Mouse (Mus musculus) CH12.LX (cell line): Measurements from ENCODE around the gene Cdc14a. TPM values are rescaled to one million over a fixed set of nuclear protein-coding genes. Genes with fewer than 3 reads are reported as not detected.

Source experiments
- DNase-seq: peaks from one replicate; pipeline ENCODE4 v3.0.0-alpha.2; 2013; ENCODE audit errors: extremely low read depth
- H3K27ac ChIP-seq: 2 replicates; pipeline ENCODE4 v1.5.1; 2012; ENCODE audit warnings: low read depth, mild to moderate bottlenecking, control low read depth, moderate library complexity; ENCODE audit not compliant: insufficient read depth
- H3K27me3 ChIP-seq: replicated peaks from 2 replicates; pipeline ENCODE3; 2012; ENCODE audit warnings: inconsistent platforms
- H3K36me3 ChIP-seq, 2 experiments: replicated peaks in 1 of 2; 2 replicates each; pipeline versions ENCODE3 to v1.6.1; 2012; ENCODE audit warnings: inconsistent platforms in 1 of 2, low read length in 1 of 2, mild to moderate bottlenecking in 1 of 2, mixed read lengths in 1 of 2, moderate library complexity in 1 of 2; ENCODE audit not compliant: control insufficient read depth in 1 of 2, insufficient read depth in 1 of 2
- H3K4me1 ChIP-seq, 2 experiments: 2 replicates each; pipeline ENCODE4 v1.6.1; 2012; ENCODE audit warnings: inconsistent platforms in 1 of 2, moderate library complexity in 1 of 2; ENCODE audit not compliant: insufficient read depth in 2 of 2, control insufficient read depth in 1 of 2
- H3K4me2 ChIP-seq: 2 replicates; pipeline ENCODE4 v1.6.1; 2012; ENCODE audit warnings: low read depth, mild to moderate bottlenecking, control low read depth; ENCODE audit not compliant: poor library complexity, insufficient read depth, severe bottlenecking
- H3K4me3 ChIP-seq, 3 experiments: fragments of 150-350 bp in 1 of 3; sonication (generic) in 1 of 3; replicated peaks in 1 of 3; 2 replicates each; pipeline versions ENCODE3 to v1.5.1; 2011 to 2012; ENCODE audit warnings: low read depth in 2 of 3, low read length in 2 of 3, mild to moderate bottlenecking in 2 of 3, moderate library complexity in 2 of 3, control low read depth in 1 of 3, improper control_type of control experiment in 1 of 3, inconsistent platforms in 1 of 3, mixed read lengths in 1 of 3; ENCODE audit not compliant: poor library complexity in 1 of 3
- H3K79me2 ChIP-seq: replicated peaks from 2 replicates; pipeline ENCODE4 v1.6.1; 2012; ENCODE audit warnings: mild to moderate bottlenecking, moderate library complexity; ENCODE audit not compliant: control insufficient read depth, poor library complexity, insufficient read depth, severe bottlenecking; ENCODE audit errors: extremely low read depth
- H3K9ac ChIP-seq: 2 replicates; pipeline ENCODE4 v1.6.1; 2012; ENCODE audit warnings: low read depth, mild to moderate bottlenecking, control low read depth, moderate library complexity; ENCODE audit not compliant: insufficient read depth
- H3K9me3 ChIP-seq: replicated peaks from 2 replicates; pipeline ENCODE3; 2012; ENCODE audit warnings: low read length, inconsistent platforms, mixed read lengths
- BHLHE40 ChIP-seq: IDR thresholded peaks from 2 replicates; pipeline ENCODE4 v1.6.1; 2011; ENCODE audit warnings: mild to moderate bottlenecking, low read depth, low read length, improper control_type of control experiment
- CHD1 ChIP-seq: IDR thresholded peaks from 2 replicates; pipeline ENCODE4 v1.6.1; 2012; ENCODE audit warnings: low read depth, low read length, improper control_type of control experiment, inconsistent platforms
- CHD2 ChIP-seq: IDR thresholded peaks from 2 replicates; pipeline ENCODE4 v1.6.1; 2011; ENCODE audit warnings: low read length, improper control_type of control experiment
- E2F4 ChIP-seq: IDR thresholded peaks from 2 replicates; pipeline ENCODE4 v1.6.1; 2011; ENCODE audit warnings: low read depth, low read length, improper control_type of control experiment; ENCODE audit not compliant: insufficient replicate concordance
- ELF1 ChIP-seq: IDR thresholded peaks from 2 replicates; pipeline ENCODE4 v1.6.1; 2014; ENCODE audit warnings: low read depth, mild to moderate bottlenecking, inconsistent platforms, low read length, improper control_type of control experiment
- EP300 ChIP-seq: IDR thresholded peaks from 2 replicates; pipeline ENCODE4 v1.6.1; 2011; ENCODE audit warnings: low read length, improper control_type of control experiment
- ETS1 ChIP-seq: conservative IDR thresholded peaks from 2 replicates; pipeline ENCODE4 v1.6.1; 2012; ENCODE audit warnings: low read depth, mild to moderate bottlenecking, inconsistent platforms, low read length, improper control_type of control experiment, moderate library complexity
- GABPA ChIP-seq: IDR thresholded peaks from 2 replicates; pipeline ENCODE4 v1.6.1; 2012; ENCODE audit warnings: low read depth, low read length, improper control_type of control experiment, inconsistent platforms; ENCODE audit not compliant: insufficient replicate concordance
- HCFC1 ChIP-seq: IDR thresholded peaks from 2 replicates; pipeline ENCODE4 v1.6.1; 2012; ENCODE audit warnings: low read depth, mild to moderate bottlenecking, inconsistent platforms, low read length, improper control_type of control experiment
- IRF4 ChIP-seq: IDR thresholded peaks from 2 replicates; pipeline ENCODE4 v1.6.1; 2014; ENCODE audit warnings: low read depth, mild to moderate bottlenecking, inconsistent platforms, low read length, improper control_type of control experiment
- JUN ChIP-seq: IDR thresholded peaks from 2 replicates; pipeline ENCODE4 v1.6.1; 2011; ENCODE audit warnings: low read depth, mild to moderate bottlenecking, low read length, improper control_type of control experiment, moderate library complexity; ENCODE audit not compliant: insufficient read depth
- JUND ChIP-seq: conservative IDR thresholded peaks from 2 replicates; pipeline ENCODE4 v1.6.1; 2011; ENCODE audit warnings: low read depth, low read length, improper control_type of control experiment
- MAFK ChIP-seq: IDR thresholded peaks from 2 replicates; pipeline ENCODE4 v1.6.1; 2011; ENCODE audit warnings: low read length, improper control_type of control experiment; ENCODE audit not compliant: insufficient replicate concordance
- MAX ChIP-seq: IDR thresholded peaks from 2 replicates; pipeline ENCODE4 v1.6.1; 2011; ENCODE audit warnings: low read length, improper control_type of control experiment
- MAZ ChIP-seq: IDR thresholded peaks from 2 replicates; pipeline ENCODE4 v1.6.1; 2012; ENCODE audit warnings: low read depth, mild to moderate bottlenecking, inconsistent platforms, low read length, improper control_type of control experiment, moderate library complexity
- MEF2A ChIP-seq: IDR thresholded peaks from 2 replicates; pipeline ENCODE4 v1.6.1; 2014; ENCODE audit warnings: low read depth, mild to moderate bottlenecking, inconsistent platforms, low read length, improper control_type of control experiment, borderline replicate concordance
- MXI1 ChIP-seq: IDR thresholded peaks from 2 replicates; pipeline ENCODE4 v1.6.1; 2011; ENCODE audit warnings: mild to moderate bottlenecking, low read depth, low read length, improper control_type of control experiment
- MYC ChIP-seq: IDR thresholded peaks from 2 replicates; pipeline ENCODE4 v1.6.1; 2011; ENCODE audit warnings: low read depth, mild to moderate bottlenecking, improper control_type of control experiment, low read length
- NELFE ChIP-seq: IDR thresholded peaks from 2 replicates; pipeline ENCODE4 v1.6.1; 2011; ENCODE audit warnings: low read depth, low read length, improper control_type of control experiment
- NRF1 ChIP-seq: IDR thresholded peaks from 2 replicates; pipeline ENCODE4 v1.6.1; 2014; ENCODE audit warnings: low read depth, mild to moderate bottlenecking, inconsistent platforms, low read length, improper control_type of control experiment, moderate library complexity
- PAX5 ChIP-seq: IDR thresholded peaks from 2 replicates; pipeline ENCODE4 v1.6.1; 2012; ENCODE audit warnings: low read length, inconsistent platforms, mixed read lengths
- POLR2A ChIP-seq: IDR thresholded peaks from 2 replicates; pipeline ENCODE4 v1.6.1; 2011; ENCODE audit warnings: low read depth, mild to moderate bottlenecking, improper control_type of control experiment, low read length
- RAD21 ChIP-seq: IDR thresholded peaks from 2 replicates; pipeline ENCODE4 v1.6.1; 2011; ENCODE audit warnings: low read depth, mild to moderate bottlenecking, low read length, improper control_type of control experiment, moderate library complexity
- RCOR1 ChIP-seq: conservative IDR thresholded peaks from 2 replicates; pipeline ENCODE4 v1.6.1; 2012; ENCODE audit warnings: low read depth, mild to moderate bottlenecking, inconsistent platforms, low read length, improper control_type of control experiment
- SIN3A ChIP-seq: IDR thresholded peaks from 2 replicates; pipeline ENCODE4 v1.6.1; 2012; ENCODE audit warnings: low read length, improper control_type of control experiment, inconsistent platforms
- SMC3 ChIP-seq: IDR thresholded peaks from 2 replicates; pipeline ENCODE4 v1.6.1; 2011; ENCODE audit warnings: low read depth, low read length, improper control_type of control experiment
- TBP ChIP-seq: conservative IDR thresholded peaks from 2 replicates; pipeline ENCODE4 v1.6.1; 2011; ENCODE audit warnings: low read depth, low read length, improper control_type of control experiment
- TCF12 ChIP-seq: IDR thresholded peaks from 2 replicates; pipeline ENCODE4 v1.6.1; 2014; ENCODE audit warnings: low read depth, mild to moderate bottlenecking, inconsistent platforms, low read length, improper control_type of control experiment
- UBTF ChIP-seq: IDR thresholded peaks from 2 replicates; pipeline ENCODE4 v1.6.1; 2012; ENCODE audit warnings: low read depth, mild to moderate bottlenecking, inconsistent platforms, low read length, improper control_type of control experiment, moderate library complexity
- dilution Hi-C: fragments of 300-500 bp; cut with MboI; formaldehyde crosslinking; loops from 2 replicates; pipeline ENCODE4 v1.14.3; 2020; ENCODE audit warnings: low sequenced_read_pairs; ENCODE audit not compliant: extremely low pct_unique_long_range_greater_than_20kb, extremely low pct_ligation_motif_present
- in situ Hi-C: fragments of 300-500 bp; cut with MboI; formaldehyde crosslinking; loops from 3 replicates; pipeline ENCODE4 v1.14.3; 2019; ENCODE audit warnings: low sequenced_read_pairs, low pct_ligation_motif_present, low pct_unique_long_range_greater_than_20kb, mixed read lengths
- polyA plus RNA-seq: library from polyadenylated mRNA; unstranded; fragments of >175 nt; gene quantifications from 2 replicates; pipeline ENCODE4 v1.2.1, GENCODE M21; 2012; ENCODE audit warnings: low read depth; ENCODE audit not compliant: insufficient read length
- total RNA-seq, 2 experiments: library from RNA; depleted of rRNA; stranded (reverse); fragments of 300-350 nt in 1 of 2; fragments of >200 nt in 1 of 2; gene quantifications; 2 replicates each; pipeline ENCODE4 v1.2.3; 2012 to 2014

The Cdc14a gene
- total and polyA plus RNA-seq, 3 experiments, result 9.4 to 12.1 (median 9.8) TPM

DNA sequence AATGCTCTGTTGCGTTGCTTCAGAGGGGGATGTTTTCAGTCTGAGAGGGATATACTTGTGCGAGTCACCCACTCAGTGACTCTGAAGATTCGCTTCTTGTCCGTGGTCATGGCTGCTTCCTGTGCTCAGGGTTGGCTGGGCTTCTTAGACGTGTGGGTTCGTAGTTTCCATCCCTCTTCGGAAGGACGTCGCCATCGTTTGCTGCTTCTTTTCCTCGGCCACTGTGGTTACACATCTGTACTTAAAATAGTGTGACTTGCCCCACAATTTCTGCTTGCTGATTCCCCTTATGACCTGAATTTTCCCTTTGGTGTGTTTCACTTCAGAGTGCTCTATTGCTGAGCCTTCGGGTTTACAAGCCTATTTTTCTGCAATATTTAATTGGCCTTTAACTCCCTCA lies 41.9 kb upstream of the Cdc14a start:
- H3K27ac ChIP-seq, result peak overlapping the region; percentile 54
- H3K4me2 ChIP-seq, result peak overlapping the region; percentile 51; the same call in 1 of the 2 replicates
- dilution Hi-C loops, result no loop called here
- H3K4me3 ChIP-seq, result peak overlapping the region in 1 of 3 experiments; percentile 19
- peaks cover 15 to 29% of the 10 kb centered on the region in 2 experiments for H3K4me1 ChIP-seq
- no peaks in the 10 kb centered on the region for H3K27me3 ChIP-seq
- in situ Hi-C loops, result no loop called here
- H3K9ac ChIP-seq, result no peak overlapping the region; the same call in 1 of the 2 replicates
- no peaks in the 10 kb centered on the region for H3K9me3 ChIP-seq
- H3K36me3 ChIP-seq, result no peaks in the 10 kb centered on the region
- DNase-seq, result peak; percentile 87
- H3K79me2 ChIP-seq, result no peaks in the 10 kb centered on the region
- TF ChIP-seq ELF1 (no peak), MEF2A (peak; percentile 97), CHD1 (peak; percentile 77; the same call in 1 of the 2 replicates), JUN (peak; percentile 96), SIN3A (peak; percentile 50; the same call in 1 of the 2 replicates), RCOR1 (peak; percentile 83; the same call in 1 of the 2 replicates), POLR2A (peak; percentile 48; the same call in 1 of the 2 replicates), EP300 (peak; percentile 98), MAX (peak; percentile 44; the same call in 1 of the 2 replicates), NRF1 (0 out of 2 replicates have a peak, but pooled peaks have one; percentile 29), JUND (peak; percentile 87), NELFE (no peak), IRF4 (peak; percentile 93), CHD2 (peak; percentile 82), PAX5 (no peak), ETS1 (peak; percentile 90), MAFK (peak; percentile 74), SMC3 (peak; percentile 42), TBP (no peak), GABPA (no peak), MXI1 (0 out of 2 replicates have a peak, but pooled peaks have one; percentile 29), UBTF (0 out of 2 replicates have a peak, but pooled peaks have one; percentile 35), BHLHE40 (peak; percentile 68), TCF12 (peak; percentile 84), E2F4 (no peak), RAD21 (no peak; the same call in none of the 2 replicates), MAZ (0 out of 2 replicates have a peak, but pooled peaks have one; percentile 49), HCFC1 (peak; percentile 31), MYC (0 out of 2 replicates have a peak, but pooled peaks have one; percentile 59)
- TF ChIP-seq, all 38 proteins: peak for 22
